Mouse (Mus musculus) fat pad, adult 2 months (tissue): ENCODE results near the gene Gm43302.
"Not testable (repeated sequence)": the region's sequence is repeated elsewhere in the genome, so short reads cannot be mapped to it uniquely, and the experiment has no call there.

Source experiments
- DNase-seq: peaks from one replicate; pipeline ENCODE4 v3.0.0-alpha.2; 2011; ENCODE audit warnings: low read depth, low spot score; ENCODE audit errors: extremely low read depth

The Gm43302 gene

DNA sequence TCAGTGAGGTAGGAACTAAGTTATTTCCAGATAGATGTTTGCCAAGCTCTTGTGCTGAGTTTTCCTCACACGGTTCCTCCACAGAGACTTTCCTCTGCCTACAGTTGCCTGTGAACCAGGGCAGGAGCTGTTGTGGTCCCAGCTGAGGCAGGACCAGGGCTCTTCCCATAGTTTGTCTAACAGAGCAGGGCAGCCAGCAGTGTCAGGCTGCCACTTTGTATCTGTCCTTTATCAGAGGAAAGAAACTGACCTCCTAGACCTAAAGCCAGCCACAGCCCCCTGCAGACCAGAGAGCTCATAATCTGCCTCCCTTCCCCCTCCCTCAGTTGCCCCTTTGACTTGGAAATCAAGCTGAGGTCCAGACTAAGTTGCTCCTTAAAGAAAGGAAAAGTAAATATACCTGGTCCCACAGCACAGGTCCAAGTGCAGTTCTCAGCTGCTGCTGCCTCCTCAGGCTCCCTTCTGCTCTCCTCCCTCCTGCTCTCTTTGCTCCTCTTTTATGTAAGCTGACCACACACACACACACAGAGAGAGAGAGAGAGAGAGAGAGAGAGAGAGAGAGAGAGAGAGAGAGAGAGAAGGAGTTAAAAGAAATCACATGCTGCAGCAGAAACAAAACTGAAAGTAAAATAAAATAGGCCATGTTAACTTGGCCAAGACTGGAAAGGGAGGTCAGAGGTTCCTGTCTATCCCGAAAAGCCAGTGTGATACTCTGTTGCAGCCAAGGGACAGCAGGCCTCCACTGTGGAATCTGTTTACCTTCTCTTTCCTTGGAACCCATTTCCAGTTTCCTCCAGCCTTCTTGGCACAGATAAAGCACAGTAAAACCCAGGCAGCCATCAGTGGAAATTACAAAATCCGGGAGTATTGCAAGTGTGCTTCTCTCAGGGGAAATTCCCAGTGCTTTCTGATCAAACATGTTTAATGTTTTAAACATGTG is at the start of gene Gm43302, which contains the start of gene Gbp6:
Gm43302 (minus strand) TSS at position 470 of the 940 bp plus-strand sequence.
Gbp6 (minus strand) TSS at position 473 of the 940 bp plus-strand sequence.
- peak; percentile 7 for DNase-seq

DNA sequence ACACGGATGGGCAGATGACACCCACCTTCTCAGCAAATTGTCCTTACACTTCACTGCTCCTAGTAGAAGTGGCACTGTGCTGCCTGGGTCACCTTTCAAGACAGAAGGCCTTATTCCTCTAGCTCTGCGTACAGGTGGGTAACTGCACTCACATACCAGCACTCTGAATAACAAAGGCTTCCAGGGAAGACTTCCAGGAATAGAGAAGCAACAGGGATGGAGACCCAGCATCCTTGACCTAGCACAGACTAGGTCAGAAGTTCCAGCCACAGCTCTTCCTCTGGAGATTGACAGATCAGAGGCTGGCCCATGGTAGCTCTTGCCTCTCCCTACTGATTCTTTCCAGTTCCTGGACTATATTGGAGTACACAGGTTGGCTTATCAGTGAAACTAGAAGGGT is 47.8 kb upstream of the Gm43302 start:
- no peak for DNase-seq

DNA sequence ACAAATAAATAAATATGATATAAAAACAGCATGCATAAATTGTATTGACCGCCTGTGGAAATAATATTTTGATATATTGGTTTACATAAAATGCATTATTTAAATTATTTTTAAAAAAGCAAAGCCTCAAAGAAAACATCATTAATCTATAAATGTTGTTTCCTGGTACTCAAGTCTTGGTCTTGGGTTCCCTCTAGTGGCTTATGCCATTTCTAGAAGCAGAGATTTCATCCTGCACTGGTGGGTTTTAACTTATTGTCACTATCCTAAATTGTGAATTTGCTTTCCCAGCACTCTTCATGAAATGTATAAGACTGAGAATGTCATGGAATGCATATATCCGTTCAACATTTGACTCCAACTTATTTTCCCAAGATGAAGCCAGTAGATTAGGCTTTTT is 29.0 kb upstream of the Gm43302 start:
- DNase-seq: no peak

DNA sequence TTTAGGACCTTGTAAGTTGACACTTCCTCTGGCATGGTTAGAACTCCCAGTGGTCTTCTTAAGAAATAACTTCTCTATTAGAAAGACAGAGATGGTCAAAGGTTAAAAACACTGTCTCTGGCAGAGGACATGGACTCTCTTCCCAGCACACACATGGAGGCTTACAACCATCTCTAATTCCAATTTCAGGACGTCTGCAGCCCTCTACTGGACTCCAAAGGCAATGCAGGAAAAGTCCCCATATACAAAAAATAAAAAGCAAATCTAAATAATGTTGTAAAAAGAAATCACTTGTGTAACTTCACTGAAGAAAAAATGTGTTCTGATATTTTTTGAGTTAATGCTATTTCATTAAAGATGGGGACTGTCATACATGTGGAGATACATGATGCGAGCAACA is 17.4 kb upstream of the Gm43302 start:
- no peak for DNase-seq

DNA sequence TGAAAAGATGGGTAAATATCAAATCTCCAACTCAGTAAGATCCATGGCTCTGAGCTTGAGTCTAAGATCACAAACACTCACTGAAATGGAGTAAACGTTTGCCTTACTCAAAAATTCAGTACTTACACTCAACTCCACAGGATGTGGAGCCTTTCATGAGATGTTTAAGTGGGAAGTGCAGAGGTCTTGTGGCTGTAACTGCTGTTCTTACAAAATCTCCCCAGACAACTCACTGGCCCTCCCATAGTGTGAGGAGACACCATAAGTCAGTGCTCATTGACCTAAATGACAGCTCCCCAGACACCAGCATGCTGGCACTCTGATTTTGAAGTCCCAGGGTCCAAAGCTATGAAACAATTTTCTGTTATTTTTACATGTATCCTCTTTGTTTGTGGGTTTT is 15.7 kb upstream of the Gm43302 start:
- not testable (repeated sequence) for DNase-seq

DNA sequence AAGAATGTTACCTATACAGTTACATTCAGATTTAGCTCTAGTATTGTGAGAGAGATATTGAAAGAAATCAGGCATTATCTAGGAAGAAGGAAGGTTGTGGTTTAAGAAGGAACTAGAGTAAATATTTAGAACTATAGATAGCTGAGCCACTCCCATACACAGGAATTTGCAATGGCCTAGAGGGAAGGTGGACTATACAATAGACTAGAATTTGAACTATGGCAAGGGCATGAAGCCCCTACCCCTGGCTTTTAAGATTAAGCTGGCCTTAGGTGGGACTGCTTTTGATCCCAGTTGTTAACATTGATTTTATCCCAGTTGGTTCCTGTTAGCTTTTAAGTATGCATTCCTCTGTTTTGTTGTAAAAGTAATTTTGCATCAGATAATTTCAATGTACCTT is 13.5 kb upstream of the Gm43302 start:
- not testable (repeated sequence) for DNase-seq

DNA sequence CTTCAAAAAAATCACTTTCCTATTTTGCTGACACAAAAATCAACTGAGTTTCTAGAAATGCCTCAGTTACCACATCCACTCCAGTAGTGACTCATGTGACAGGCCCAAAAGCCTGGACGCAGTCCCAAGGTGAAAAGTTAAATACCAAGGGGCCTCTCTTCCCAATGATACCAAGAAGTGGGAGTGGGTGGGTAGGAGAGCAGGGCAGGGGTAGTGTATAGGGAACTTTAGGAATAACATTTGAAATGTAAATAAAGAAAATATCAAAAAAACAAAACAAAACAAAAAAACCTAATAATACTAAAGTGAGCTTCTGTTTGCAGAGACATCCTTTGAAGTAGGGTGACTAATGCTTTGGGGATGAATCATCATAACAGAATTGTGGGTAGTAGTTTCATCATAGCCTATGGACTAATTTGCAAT is 12.7 kb upstream of the Gm43302 start:
- no peak for DNase-seq

DNA sequence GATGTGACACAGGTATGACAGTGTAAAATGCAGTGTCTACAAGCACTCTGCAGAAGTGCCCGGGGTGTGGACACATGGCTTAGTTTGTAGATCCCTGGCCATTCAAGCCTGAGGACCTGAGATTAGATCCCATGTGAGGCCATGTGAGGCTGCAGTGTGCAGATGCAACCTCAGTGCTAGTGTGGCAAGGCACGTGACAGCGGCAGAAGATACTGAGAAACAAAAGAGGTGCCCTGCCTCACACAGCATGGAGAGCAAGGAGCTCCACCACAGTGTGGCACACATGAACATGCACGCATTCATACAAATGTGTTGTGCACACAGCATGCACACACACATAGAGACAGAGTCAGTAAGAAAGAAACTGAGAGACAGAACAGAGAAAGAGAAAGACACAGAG is 12.2 kb upstream of the Gm43302 start:
- DNase-seq: not testable (repeated sequence)

DNA sequence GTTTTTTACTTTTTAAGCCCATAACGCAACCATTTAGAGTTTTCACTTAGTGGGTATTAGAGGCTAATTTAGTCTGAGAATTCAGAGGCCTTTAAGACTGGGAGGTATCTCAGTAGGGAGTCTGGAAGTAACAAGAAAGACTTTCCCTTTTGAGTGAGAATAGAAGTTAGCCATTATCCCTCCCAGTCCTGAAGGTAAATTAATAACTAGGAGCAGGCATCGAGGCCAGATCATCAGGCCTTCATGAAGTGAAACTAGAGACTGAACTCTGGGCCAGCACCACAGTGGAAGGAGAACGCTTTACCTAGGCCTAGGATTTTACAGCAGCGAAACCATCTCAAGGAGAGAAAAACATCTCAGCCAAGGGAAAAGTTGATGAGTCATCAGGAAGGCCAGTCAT is 8.5 kb upstream of the Gm43302 start:
- DNase-seq: no peak

DNA sequence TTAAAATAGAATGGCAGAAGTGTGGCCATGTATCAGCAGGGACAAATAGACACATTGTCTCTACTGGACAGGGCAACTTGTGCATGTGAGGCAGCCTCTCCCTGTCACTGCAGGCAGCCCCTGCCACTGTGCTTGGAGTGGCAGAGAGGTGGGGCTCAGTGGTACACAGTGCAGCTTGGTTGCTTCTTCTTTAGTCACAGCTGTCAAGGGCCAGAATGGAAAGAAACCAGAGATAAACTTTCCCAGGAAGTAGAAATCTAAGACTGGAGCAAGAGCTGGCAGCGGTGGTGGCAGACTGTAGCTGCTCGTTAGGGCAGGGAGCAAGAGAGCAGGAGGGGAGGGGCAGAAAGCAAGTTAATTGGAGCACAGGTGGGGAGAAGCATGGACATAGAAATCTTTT is 8.0 kb upstream of the Gm43302 start:
- no peak for DNase-seq

DNA sequence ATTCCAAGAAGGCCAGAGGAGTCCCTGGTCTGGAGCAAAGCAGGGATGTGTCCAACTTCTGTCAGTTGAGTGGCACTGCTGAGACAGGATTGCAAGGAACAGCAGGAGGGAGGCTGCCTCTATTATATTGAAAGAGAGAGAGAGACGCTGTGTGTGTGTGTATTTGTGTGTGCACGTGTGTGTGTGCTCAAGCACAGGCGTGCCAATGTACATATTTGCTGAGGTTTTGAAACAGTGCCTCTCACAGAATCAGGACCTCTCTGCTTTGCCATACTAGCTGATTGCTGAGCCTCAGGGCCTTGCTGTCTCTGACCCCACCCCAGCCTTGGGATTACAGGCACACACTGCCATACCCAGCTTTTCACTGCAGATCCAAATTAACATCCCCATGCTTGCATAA is 2.3 kb upstream of the Gm43302 start:
- DNase-seq: no peak

DNA sequence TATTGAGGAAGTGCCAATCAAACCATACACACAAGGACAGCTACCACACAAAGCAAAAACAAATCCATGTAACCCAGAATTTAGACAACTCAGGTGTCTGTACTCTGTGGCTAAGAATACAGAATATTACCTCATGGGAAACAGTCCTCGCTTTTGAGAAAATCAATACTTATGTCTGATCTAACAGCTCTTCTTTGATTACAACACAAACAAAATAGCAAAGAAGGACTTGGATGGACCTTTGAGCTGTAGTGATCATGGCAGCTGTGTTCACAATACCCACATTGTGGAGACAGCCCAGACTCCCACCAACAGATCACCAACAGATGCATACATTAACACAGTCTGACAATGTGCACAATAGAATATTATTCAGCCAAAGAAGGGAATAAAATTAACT is 1.0 kb downstream of the Gm43302 start:
- no peak for DNase-seq

DNA sequence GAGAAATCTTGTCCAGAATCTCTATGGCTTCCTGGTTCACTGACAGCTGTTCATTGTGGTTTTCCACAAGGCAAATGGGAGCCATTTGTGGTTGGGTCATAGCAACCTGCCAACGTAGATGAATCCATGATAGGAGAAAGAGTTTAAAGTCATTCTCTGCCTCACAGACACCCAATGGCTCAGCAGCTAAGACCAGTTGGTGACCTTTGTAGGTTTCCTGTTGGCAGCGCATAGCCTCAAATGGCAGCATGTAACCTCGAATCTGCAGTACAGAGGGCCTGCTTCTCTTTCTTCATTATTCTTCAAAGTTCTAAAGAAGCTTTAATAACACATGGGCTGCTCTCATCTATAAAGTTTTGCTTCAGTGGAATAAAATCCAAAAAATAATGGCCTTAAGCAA is 2.6 kb downstream of the Gm43302 start:
- not testable (repeated sequence) for DNase-seq

DNA sequence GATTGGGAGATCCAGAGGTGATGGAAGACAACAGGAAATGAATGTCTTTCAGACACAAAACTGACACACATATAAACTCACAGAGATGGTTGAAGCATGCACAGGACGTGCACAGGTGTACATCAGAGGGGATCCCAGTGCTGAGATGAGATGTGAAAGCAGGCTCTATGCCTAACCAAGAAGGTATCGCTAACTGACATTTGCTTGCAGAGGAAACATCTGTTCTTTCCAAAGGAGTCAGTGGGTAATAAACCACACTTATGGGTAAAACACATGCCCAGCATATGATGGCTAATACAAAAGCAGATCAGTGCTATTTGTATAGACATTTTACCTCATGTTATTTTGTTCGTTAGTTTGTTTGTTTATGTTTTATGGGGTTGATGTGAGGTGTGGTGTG is 32.8 kb downstream of the Gm43302 start:
- not testable (repeated sequence) for DNase-seq

DNA sequence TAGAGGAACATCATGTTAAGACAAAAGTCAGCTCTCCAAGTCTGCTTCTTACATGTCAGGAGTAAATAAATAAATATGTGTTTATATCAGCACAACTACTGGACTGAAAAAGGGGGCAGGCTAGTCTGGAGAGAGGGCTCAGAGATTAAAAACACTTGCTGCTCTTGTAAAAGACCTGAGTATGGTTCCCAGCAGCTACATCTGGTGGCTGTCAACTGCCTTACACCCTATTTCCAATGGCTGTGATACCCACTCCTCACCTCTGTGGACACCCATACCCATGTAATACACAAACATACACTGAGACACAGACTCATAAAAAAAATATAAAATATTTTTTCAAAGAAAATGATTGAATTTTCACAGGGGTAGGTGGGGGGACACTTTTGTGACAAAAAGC is 41.0 kb downstream of the Gm43302 start:
- DNase-seq: no peak

DNA sequence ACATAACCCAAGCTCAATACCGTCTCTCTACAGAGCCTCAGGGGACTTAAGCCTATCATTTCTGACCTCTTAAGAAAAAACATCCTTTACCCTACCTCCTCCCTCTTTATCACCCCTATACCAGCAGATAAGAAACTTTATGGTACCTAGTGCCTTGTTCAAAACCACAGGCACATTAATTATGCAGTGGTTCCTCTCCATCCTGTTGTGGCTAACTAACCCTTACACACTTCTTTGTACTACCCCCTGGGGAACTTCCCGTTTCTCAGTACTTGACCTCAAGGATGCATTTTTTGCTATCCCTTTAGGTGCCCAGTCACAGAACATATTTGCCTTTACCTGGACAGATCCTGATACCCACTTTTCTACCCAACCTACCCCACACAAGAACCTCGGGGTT is 48.8 kb downstream of the Gm43302 start:
- DNase-seq: not testable (repeated sequence)

DNA sequence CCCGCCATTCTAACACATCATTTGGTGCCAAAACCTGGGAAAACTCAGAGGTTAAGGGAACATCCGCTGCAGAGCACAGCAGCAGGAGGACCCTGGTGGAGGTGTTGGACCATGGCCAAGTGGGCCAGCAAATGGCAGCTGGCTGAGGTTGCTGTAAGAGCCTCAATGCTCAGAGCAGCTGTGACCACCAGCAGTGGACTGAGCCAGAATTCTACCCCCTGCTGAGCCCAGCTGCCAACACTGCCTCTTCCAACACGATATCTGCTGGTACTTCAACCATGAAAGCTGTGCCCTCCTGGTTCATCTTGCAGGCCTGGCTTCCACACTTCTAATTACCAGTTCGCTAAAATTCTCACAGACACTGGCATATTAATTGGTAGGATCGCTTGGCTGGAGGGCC is 52.5 kb downstream of the Gm43302 start:
- not testable (repeated sequence) for DNase-seq

DNA sequence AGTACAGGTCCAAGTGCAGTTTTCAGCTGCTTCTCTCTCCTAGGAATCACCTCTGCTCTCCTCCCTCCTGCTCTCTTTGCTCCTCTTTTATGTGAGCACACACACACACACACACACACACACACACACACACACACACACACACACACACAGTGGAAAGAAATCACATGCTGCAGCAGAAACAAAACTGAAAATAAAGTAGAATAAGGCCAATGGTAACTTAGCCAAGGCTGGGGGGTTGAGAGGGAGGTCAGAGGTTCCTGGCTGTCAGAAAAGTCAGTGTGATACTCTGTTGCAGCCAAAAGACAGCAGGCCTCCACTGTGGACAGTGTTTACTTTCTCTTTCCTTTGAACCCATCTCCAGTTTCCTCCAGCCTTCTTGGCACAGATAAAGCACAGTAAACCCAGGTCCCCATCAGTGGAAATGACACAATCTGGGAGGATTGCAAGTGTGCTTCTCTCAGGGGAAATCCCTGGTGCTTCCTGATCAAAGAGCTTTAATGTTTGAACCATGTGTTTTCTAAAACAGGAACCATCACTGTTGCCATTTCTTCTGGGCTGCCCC is 53.9 kb downstream of the Gm43302 start, which contains the start of gene Gbp10:
Gbp10 (minus strand) TSS at position 51 of the 565 bp plus-strand sequence.
- not testable (repeated sequence) for DNase-seq

DNA sequence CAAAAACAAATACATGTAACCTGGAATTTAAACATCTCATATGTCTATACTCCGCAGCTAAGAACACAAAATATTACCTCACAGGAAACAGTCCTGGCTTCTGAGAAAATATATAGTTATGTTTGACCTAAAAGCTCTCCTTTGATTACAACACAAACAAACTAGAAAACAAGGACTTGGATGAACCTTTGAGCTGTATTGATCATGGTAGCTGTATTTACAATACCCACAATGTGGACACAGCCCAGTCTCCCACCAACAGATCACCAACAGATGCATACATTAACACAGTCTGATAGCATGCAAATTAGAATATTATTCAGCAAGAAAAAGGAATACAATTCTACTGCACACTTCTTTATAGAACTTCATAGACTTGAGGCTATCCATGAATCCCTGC is 55.1 kb downstream of the Gm43302 start:
- not testable (repeated sequence) for DNase-seq

DNA sequence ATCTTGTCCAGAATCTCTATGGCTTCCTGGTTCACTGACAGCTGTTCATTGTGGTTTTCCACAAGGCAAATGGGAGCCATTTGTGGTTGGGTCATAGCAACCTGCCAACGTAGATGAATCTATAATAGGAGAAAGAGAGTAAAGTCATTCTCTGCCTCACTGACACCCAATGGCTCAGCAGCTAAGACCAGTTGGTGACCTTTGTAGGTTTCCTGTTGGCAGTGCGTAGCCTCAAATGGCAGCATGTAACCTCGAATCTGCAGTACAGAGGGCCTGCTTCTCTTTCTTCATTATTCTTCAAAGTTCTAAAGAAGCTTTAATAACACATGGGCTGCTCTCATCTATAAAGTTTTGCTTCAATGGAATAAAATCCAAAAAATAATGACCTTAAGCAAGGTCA is 57.5 kb downstream of the Gm43302 start:
- DNase-seq: not testable (repeated sequence)

DNA sequence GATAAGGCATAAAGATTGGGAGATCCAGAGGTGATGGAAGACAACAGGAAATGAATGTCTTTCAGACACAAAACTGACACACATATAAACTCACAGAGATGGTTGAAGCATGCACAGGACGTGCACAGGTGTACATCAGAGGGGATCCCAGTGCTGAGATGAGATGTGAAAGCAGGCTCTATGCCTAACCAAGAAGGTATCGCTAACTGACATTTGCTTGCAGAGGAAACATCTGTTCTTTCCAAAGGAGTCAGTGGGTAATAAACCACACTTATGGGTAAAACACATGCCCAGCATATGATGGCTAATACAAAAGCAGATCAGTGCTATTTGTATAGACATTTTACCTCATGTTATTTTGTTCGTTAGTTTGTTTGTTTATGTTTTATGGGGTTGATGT is 84.5 kb downstream of the Gm43302 start:
- not testable (repeated sequence) for DNase-seq

DNA sequence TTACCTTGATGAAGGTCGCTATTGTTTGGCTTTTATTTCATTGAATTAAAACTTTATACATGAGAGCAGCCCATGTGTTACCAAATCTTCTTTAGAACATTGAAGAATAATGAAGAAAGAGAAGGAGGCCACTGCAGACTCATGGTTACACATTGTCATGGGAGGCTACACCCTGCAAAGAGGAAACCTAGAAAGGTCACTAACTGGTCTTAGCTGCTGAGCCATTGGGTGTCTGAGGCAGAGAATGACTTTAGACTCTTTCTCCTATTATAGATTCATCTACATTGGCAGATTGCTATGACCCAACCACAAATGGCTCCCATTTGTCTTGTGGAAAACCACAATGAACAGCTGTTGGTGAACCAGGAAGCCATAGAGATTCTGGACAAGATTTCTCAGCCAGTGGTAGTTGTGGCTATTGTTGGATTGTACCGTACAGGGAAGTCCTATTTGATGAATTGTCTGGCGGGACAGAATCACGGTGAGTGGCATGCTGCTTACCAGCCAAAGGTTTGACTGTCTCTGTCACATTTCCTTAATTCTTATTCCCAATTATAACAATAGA is 92.6 kb downstream of the Gm43302 start:
- not testable (repeated sequence) for DNase-seq
